Mouse (Mus musculus): ENCODE results near the gene Hist1h4i.

DNA sequence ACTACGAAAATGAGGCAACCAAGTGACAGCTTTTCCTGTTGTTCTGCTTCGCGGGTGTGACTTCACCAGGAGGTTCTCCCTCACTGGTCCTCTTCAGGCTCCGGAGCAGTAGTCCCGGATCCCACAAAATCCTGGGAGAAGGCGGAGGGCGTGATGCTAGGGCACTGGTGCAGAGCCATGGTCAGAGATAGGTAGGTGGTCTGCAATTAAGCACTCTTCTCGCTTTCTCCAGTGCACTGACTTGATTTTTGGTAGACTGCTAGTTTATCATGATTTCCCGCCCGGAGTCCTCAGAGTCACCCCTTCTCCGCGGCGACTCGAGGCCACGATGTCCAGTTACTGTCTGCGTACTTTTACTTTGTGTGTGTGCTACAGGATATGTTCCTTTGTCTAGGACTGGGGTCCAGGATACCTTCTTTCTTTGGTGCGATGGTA lies 26.7 kb downstream of the Hist1h4i start:
- TF ChIP-seq ELF1 (IDR thresholded peaks at IDR 0.05; ENCODE audit: low read depth, low read length) (no peak), POLR2A (IDR thresholded peaks at IDR 0.05; ENCODE audit: low read depth, low read length) (no peak), KAT2A (IDR thresholded peaks at IDR 0.05; ENCODE audit: insufficient replicate concordance, low read length) (no peak), SIN3A (IDR thresholded peaks at IDR 0.05; ENCODE audit: low read length) (no peak), CTCF (conservative IDR thresholded peaks at IDR 0.05 in 1 of 2, IDR thresholded peaks at IDR 0.05 in 1 of 2; ENCODE audit: low read depth in 2 of 2, low read length in 2 of 2) (no peak), ZNF384 (IDR thresholded peaks at IDR 0.05; ENCODE audit: low read depth, low read length) (no peak)

Measured in CH12.LX (cell line).